Mouse (Mus musculus): ENCODE data around the gene Elavl3.

The Elavl3 gene

DNA sequence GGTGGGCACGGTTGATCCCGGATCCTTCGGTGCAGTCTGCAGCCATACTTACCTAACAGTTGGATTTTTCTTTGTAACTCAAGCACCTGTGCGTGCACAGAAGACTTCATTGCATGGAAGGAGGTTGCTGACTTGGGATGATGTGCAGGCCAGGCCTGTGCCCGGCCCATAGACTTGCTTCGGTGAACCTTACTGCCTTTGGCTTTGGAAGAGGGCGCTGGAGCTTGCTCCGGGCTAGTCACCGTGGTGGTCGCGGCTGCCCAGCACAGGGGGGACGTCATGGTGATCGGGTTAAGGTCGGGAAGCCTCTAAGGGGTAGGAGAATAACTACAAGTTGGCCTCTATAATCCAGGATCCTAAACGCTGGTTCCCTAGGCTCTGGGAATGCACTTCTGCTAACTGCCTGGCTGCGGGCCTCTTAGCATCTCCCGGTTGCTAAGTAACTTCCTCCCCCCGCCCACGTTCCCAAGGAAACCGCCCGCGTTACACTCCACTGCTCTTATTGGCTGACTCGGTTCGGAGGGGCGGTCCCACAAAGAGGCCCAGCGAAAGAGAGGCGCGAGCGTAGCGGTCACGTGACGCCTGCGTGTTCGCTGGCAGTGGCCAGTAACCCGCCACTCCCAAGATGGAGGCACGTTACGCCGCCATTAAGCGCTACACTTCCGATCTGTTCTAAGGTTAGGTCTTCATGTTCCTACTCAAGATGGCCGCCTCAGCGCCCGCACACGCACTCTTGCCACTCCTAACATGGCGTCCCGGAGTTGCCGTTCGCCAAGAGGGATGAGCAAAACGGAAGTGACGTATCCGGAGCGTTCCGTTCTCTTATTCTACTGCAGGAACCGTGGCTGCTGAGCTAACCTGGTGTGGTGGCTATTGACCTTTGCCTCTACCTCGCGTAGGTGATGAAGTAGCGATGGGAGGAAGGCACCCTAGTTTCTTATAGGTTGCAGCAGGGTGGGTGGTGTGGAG, 49.3 kb downstream of the Elavl3 start, which contains the start of the genes Ccdc151 and Prkcsh:
Ccdc151 (minus strand) TSS at position 441 of the 969 bp plus-strand sequence.
Prkcsh (plus strand) TSS at position 613 of the 969 bp plus-strand sequence.
- DNase-seq, result peak; percentile 99

DNA sequence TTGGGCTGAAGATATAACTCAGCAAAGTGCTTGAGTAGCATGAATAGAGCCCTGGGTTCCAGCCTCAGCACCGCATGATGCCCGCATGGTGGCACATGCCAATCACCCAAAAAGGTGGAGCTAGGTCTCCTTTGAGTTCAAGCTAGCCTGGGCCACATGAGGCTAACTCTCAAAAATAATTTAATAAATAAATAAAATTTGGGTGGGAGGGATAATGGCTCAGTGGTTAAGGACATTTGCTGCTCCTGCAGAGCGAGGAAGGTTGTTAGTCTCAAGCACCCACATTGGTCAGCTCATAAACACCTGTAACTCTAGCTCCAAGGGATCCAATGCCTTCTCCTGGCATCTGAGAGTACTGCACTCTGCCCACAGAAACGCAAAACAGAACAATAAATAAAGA, 50.2 kb downstream of the Elavl3 start:
- DNase-seq, result no peak

DNA sequence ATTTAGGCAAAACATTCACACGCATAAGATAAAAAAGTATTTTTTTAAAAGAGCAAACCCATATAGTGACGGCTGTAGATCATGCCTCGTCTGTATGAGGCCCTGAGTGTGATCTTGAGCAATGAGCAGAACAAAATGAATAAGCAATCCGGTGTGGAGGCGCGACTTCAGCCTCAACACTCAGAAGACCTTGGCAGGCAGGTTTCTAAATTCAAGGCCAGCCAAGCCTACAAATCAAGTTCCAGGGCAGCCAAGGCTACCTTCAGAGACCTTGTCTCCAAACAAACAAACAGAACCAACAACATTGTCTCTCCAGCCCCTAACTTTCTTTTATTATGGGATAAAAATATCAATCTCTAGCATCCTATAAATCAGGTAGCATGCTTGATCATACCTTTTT, 51.5 kb downstream of the Elavl3 start:
- DNase-seq, result no peak

DNA sequence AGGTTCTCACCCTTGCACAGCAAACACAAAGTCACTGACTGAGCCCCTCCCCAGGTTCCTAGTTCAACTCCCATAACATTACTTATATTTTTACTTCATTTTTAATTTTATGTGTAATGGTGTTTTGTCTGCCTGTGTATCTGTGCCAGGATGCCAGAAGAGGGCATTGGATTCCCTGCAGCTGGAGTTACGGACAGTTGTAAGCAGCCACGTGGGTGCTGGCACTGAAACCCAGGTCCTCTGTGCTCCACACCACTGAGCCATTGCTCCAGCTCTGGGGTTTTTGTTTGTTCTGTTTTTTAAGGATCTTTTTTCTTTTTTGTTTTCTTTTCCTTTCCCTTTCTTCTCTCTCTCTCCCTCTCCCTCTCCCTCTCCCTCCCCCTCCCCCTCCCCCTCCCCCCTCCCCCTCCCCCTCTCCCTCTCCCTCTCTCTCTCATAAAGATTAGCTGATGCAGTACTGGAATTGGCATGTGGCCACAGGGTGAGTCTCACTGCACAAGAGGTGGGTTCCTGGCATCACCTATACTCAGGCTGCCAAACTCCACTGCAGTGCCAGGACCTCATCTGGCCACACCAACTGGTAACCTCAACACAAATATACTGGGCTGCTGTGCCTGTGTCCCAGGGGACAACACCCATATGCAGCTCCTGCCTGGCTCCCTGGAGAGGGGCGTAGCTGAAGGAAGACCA, 55.5 kb downstream of the Elavl3 start:
- no peak for DNase-seq

DNA sequence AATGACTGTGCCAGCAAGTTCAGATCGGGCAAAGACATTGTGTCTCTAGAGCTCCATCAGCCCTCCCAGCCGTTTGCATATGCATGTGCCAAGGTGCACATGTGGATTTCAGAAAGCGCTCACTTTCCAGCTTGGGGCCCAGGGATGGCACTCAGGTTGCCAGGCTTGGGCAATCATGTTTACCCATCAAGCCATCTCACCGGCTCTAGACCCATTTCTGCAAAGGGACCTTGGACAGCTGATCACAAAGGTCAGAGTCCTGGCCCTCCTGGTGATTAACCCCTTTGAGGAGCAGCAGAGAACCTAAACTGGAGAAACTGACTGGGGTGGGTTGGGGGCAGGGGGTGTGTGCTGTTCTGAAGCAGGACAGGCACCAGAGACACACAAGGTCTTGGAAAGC, 59.6 kb downstream of the Elavl3 start:
- no peak for DNase-seq

DNA sequence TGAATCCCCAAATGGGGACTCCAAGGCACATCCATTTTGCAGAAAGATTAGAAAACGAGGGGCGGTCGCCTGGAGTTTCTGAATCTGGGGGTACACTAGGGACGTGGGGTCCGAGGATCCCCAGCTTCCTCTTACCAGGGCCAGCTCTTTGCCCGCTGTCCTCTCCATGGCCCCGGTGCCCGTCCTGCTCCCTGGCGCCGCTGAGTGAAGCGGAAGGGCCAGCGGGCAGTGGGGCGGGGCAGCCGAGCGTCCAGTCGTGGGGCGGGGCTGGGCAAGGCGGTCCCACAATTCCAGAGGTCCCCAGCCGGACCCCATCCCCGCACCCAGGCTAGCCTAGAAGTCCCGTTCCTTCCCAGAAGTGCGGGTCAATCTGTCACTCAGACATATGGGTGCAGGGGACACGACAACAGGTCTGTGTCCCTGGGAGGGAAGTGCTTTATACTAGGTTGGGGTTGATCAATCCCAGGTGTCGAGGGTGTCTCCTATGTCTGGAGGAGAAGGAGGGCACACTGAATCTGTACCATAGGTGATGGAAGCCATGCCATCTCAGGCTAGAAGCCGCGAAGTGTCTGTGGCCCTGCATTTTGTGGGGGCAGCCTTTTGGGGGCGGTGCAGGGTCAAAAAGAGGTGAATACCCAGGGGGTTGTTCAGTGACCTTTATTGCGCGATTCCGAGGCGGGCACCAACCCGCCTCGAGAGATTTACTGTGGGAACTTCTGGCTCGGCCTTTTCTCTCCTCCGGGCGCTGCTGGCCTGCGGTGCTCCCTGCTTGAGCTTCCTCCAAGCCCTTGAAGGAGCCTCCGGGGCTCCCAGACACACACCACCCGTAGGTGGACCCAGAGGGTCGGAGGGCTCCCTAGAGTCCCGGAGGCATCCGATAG, 62.4 kb downstream of the Elavl3 start, which contains the start of gene Rgl3:
Rgl3 (minus strand) TSS at position 217 of the 881 bp plus-strand sequence.
- peak; percentile 74 for DNase-seq

DNA sequence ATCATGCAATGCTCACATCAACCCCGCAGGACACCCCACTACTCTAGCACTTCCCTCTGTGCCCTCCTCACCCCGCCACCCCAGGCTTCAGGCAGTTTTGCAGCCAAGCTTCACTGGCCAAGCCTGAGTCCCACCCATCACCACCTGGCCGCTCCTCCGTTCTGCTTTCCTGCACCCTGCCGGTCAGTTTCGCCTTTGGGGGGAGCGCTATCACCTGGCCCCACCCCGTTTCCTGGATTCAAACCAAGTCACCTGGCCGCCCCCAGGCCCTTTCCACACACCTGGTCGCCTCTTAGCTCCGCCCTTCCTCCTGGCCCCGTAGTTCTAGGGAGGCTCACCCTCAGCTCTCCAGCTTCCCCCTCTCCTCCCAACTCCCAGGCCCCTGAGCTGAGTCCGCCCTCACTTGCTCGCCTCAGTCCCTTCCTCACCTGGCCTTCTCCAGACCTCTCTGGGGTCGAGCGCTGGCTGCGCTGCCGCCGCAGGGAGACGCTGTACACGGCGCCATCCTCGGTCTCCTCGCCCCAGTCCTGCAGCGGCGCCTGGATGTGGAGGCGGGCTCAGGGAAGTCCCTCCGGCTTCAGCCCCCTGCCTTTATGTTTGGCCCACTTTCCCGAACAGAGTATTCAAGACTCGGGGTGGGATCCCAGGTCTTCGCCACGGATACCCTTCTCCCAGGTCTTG, 63.3 kb downstream of the Elavl3 start:
- no peak for DNase-seq

DNA sequence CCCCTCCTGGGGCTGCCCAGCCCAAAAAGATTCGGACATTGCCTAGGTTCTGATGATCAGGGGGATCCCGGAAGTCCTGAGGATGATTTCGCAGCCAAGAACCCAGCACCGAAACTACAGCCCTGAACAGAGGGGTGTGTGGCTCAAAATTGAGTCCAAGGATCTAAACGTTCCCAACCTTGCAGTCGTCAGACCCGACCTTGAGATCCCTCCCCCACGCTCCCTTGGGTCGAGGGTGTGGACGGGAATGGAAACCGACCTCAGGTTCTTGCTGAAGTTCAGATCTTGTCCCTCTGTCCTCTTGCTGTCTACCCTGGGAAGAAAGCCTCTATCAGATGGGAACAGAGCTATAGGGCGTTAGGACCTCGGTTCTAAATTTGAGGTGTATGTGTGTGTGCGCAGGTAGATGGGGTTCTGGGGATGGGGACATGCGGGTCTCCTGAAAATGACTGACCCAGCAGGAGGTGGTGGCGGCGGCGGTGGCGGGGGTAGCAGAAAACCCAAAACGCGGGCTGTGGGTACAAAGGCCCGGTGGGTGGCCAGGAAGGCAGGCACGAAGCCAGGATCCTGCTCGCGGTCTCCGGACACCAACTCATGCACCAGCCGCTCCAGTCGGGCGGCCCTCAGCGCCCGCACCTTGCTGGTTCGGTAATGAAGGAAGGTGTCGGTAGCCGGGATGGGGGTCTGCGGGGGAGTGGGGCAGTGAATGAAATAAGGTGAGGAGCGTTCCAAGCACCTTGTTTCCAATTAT, 64.1 kb downstream of the Elavl3 start:
- no peak for DNase-seq

DNA sequence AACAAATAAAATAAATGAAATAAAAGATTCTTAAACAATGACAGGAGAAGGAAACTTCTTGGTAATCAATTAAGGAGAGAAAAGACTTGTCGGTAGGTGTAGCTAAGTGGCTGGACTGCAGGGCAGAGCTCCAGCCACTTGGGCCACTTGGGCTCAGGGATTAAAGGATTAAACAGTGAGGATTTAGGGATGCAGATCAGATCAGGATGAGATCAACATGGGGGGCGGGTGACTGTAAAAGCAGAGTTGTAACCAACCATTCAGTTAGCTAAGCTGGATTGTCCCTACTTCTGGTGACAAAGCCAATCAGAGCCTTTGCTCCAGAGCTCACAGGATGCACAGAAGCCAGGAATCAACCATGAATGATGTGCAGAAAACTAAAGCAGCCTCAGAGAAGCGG, 67.9 kb downstream of the Elavl3 start:
- DNase-seq, result no peak

DNA sequence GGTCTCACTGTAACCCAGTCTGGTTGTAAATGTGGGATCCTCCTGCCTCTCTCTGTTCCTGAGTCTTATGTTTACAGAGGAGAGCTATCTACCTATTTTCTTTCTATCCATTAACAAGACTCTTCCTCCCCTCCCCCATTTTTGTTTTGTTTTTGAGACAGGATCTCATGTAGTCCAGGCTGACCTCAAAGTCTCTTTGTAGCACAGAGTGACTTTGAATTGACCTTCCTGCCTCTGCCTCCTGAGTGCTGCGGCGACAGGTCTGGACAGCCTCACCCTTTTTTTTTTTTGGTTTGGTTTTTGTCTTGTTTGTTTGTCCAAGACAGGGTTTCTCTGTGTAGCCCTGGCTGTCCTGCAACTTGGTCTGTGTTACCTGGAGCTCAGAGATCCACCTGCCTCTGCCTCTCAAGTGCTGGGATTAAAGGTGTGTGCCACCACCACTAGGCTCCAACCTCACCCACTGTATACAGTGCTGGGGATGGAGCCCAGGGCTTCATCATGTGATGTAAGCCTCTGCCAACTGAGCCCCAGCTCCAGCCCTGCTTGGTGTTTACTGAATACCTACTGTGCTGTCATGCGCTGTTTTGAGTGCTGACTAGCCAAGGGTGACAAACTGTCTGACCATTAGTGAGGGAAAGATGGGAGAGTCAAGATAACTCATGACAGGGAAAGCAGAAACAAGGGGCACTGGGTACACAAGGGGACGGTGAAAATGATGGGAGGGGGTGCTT, 73.3 kb downstream of the Elavl3 start:
- no peak for DNase-seq

DNA sequence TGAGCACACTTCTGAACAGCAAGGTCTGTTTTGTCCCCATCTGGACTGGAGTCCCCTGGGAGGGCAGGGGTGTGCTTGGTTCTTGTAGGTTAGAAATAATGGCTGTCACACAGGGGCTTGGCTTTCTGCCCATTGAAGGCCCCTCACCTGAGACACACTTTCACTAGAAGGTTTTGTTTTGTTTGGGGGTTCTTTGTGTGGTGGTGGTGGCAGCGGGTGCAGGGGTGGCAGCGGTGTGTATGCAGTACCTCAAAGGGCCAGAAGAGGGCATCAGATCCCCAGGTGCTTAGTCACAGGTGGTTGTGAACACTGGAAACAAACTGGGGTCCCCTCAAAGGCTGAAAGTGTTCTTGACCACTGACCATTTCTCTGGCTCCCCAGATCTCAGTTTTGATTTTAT, 73.9 kb downstream of the Elavl3 start:
- peak; percentile 55 for DNase-seq

DNA sequence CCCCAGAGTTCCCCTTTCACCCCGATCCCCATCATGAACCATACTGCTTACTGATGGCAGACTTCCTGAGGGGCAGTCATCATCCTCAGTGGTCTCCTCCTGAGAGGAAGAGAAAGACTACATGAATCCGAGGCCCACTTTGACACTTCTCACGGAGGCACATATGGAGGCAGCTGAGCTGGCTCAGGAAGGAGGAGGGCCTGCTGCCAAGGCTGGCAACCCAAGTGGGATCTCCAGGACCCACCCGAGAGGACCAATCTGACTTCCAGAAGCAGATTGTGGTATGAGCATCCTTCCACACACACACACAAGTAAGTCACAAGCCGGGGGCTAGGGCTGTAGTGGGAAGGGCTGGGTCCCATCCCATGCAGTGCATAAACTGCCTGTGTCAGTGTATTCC, 74.5 kb downstream of the Elavl3 start:
- no peak for DNase-seq

DNA sequence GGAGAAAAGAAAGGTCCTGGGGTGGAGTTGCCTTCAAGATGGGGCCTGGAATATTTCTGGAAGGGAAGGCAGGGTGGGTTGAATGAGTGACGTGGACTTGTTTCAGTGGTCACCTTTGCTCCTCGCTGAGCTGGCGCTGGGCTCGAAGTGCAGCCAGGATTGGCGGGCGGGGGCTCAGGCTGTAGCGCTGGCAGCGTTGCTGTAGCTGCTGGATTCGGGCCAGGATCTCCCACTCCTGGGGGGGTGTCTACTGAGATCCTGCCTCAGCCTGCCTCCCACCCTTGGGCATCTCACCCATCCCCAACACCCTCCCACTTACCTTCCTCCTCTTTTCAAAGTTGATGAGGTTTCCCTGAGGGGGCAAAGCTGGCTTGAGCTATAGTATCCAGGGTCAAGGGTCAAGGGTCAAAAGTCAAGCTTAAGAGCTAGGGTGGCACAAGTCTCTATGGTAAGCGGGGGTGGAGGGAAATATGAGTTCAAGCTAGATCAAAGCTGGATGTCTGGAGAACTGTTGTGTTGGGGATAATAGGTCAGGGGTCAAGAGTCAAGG, 75.1 kb downstream of the Elavl3 start:
- DNase-seq, result no peak

DNA sequence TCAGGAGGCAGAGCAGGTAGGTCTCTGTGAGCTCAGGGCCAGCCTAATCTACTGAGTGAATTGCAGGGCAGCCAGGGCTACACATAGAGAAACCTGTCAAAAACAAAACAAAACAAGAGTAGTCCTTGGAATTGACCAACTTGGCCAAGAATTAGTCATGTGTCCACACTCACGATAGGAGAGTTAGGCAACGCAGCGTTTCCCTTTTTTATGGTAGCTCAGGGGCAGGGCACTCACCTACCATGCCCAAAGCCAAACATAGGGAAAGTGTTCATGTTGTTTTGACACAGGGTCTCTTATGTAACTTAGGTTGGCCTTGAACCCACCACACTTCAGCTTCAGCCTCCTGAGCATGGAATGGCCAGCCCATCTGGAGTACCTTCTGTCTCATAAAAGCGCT, 82.5 kb downstream of the Elavl3 start:
- no peak for DNase-seq

DNA sequence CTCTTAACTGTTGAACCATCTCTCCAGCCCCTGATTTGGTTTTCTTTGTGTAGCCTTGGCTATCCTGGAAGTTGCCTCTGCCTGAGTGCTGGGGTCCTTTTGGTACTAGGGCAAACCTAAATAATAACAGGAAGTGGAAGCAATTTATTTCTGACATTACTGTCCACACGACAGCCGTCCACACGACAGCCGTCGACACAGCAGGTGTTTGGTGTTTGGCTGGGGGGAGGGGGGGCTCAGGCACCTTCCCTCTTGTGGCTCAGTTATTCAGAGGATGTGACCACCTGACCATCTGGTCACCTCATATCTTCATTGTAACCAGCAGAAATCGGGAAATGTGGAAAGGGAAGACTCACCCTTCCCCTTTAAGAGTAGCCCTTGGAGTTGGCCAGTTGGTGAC, 82.9 kb downstream of the Elavl3 start:
- no peak for DNase-seq
